Comparison of ENCODE assay signal across 32 mouse cellular contexts in genomic region chr12:25359931-25360330, GRCm38 (mm10).
DNase-seq lines count a peak whose midpoint lies in the region; ATAC-seq lines count a peak whose summit lies in the region.
"Had no signal": no experiment of that assay in that cellular context is flagged by ENCODE, and none has a peak within 500 bp of the region (broad histone marks: within the 10 kb centered on the region; RNA-seq: fewer than 3 reads in every experiment).

No protein-coding gene starts in this region.

- H3K9ac ChIP-seq in forebrain, embryonic 16.5 days (replicated peaks; ENCODE audit: low read depth, low read length), result no peak overlapping the region
- H3K9ac ChIP-seq: embryonic facial prominence, embryonic 13.5 days; forebrain, embryonic 12.5 days; heart, embryonic 13.5 days; hindbrain, embryonic 15.5 days; intestine, embryonic 15.5 days; limb, embryonic 15.5 days; liver, embryonic 13.5 days; midbrain, embryonic 15.5 days; neural tube, embryonic 13.5 days had no signal

- H3K9me3 ChIP-seq in forebrain, embryonic 16.5 days (ENCODE audit: control insufficient read depth, low read length), result no peaks in the 10 kb centered on the region
- H3K9me3 ChIP-seq: embryonic facial prominence, embryonic 13.5 days; forebrain, embryonic 12.5 days; heart, embryonic 13.5 days; hindbrain, embryonic 10.5 days; hindbrain, embryonic 15.5 days; intestine, embryonic 15.5 days; limb, embryonic 10.5 days; limb, embryonic 15.5 days; liver, embryonic 13.5 days; midbrain, embryonic 15.5 days; neural tube, embryonic 13.5 days had no signal

- H3K4me1 ChIP-seq in forebrain, embryonic 16.5 days (replicated peaks; ENCODE audit: control insufficient read depth, insufficient read depth, low read length), result no peaks in the 10 kb centered on the region
- H3K4me1 ChIP-seq: embryonic facial prominence, embryonic 13.5 days; forebrain, embryonic 12.5 days; heart, embryonic 13.5 days; hindbrain, embryonic 10.5 days; hindbrain, embryonic 15.5 days; intestine, embryonic 15.5 days; limb, embryonic 10.5 days; limb, embryonic 15.5 days; liver, embryonic 13.5 days; midbrain, embryonic 15.5 days; neural tube, embryonic 13.5 days had no signal

- H3K27me3 ChIP-seq in forebrain, embryonic 16.5 days (replicated peaks; ENCODE audit: control insufficient read depth, insufficient read depth, low read length), result no peaks in the 10 kb centered on the region
- H3K27me3 ChIP-seq: CH12.LX; embryonic facial prominence, embryonic 13.5 days; forebrain, embryonic 12.5 days; heart, embryonic 13.5 days; hindbrain, embryonic 15.5 days; intestine, embryonic 15.5 days; limb, embryonic 15.5 days; liver, embryonic 13.5 days; midbrain, embryonic 15.5 days; neural tube, embryonic 13.5 days had no signal

- no peaks in the 10 kb centered on the region for H3K36me3 ChIP-seq in forebrain, embryonic 16.5 days (ENCODE audit: control insufficient read depth, insufficient read depth)
- H3K36me3 ChIP-seq: embryonic facial prominence, embryonic 13.5 days; forebrain, embryonic 12.5 days; heart, embryonic 13.5 days; hindbrain, embryonic 10.5 days; hindbrain, embryonic 15.5 days; intestine, embryonic 15.5 days; limb, embryonic 10.5 days; limb, embryonic 15.5 days; liver, embryonic 13.5 days; midbrain, embryonic 15.5 days; neural tube, embryonic 13.5 days had no signal

- no peak overlapping the region for H3K4me2 ChIP-seq in forebrain, embryonic 16.5 days (ENCODE audit: low read length)
- H3K4me2 ChIP-seq: embryonic facial prominence, embryonic 13.5 days; forebrain, embryonic 12.5 days; heart, embryonic 13.5 days; hindbrain, embryonic 15.5 days; intestine, embryonic 15.5 days; limb, embryonic 15.5 days; liver, embryonic 13.5 days; midbrain, embryonic 15.5 days; neural tube, embryonic 13.5 days had no signal

- 93% methylated on average over 5 of the region's 5 CpGs for WGBS in forebrain, embryonic 16.5 days

- ATAC-seq in megakaryocyte, adult 5-6 weeks (ENCODE audit: poor library complexity, severe bottlenecking), result peak; percentile 56; the same call in 1 of the 2 replicates
- no peak for ATAC-seq in forebrain, embryonic 16.5 days
- ATAC-seq in erythroblast, adult 5-6 weeks (replicated peaks; ENCODE audit: low FRiP score, poor library complexity, severe bottlenecking), result no peak
- ATAC-seq: intestine, embryonic 15.5 days; lung, postnatal 0 days; midbrain, embryonic 15.5 days had no signal

- no peak overlapping the region for H3K27ac ChIP-seq in forebrain, embryonic 16.5 days (ENCODE audit: low read length)
- H3K27ac ChIP-seq: embryonic facial prominence, embryonic 13.5 days; forebrain, embryonic 12.5 days; heart, adult 2 months; heart, embryonic 13.5 days; hindbrain, embryonic 10.5 days; hindbrain, embryonic 15.5 days; intestine, embryonic 15.5 days; kidney, postnatal 0 days; limb, embryonic 10.5 days; limb, embryonic 15.5 days; liver, embryonic 13.5 days; midbrain, embryonic 15.5 days; neural tube, embryonic 13.5 days had no signal

- no peak overlapping the region for H3K4me3 ChIP-seq in forebrain, embryonic 16.5 days (replicated peaks; ENCODE audit: low read length)
- H3K4me3 ChIP-seq: embryonic facial prominence, embryonic 13.5 days; erythroblast, embryonic 14.5 days; forebrain, embryonic 12.5 days; heart, adult 2 months; heart, embryonic 13.5 days; hindbrain, embryonic 10.5 days; hindbrain, embryonic 15.5 days; intestine, embryonic 15.5 days; limb, embryonic 10.5 days; limb, embryonic 15.5 days; liver, embryonic 13.5 days; midbrain, embryonic 15.5 days; neural tube, embryonic 13.5 days had no signal

- peak; percentile 58 for DNase-seq in CD4-positive, CD25-positive, alpha-beta regulatory T cell, adult 2 months (ENCODE audit: low read depth, low spot score)
- peak; percentile 40 for DNase-seq in Muller cell, postnatal 12 days (ENCODE audit: inconsistent ontology term)
- DNase-seq in thymus, postnatal 25 days, result peak; percentile 21
- DNase-seq in kidney, adult 8-10 months, result no peak
- DNase-seq: adrenal gland, postnatal 25 days; cerebellum, adult 18-20 months; cerebellum, postnatal 10 days; gastrocnemius, postnatal 25 days; heart, adult 2 months; heart, postnatal 14 days; kidney, adult 2 months; layer of hippocampus, postnatal 36 days; liver, embryonic 13.5 days; lung, adult 18-20 months; lung, postnatal 4 days had no signal

Comparison
In these comparisons a context has a peak if more than half of its experiments do, and no peak if none do; other contexts are left out.
1. DNase-seq: peak in CD4-positive, CD25-positive, alpha-beta regulatory T cell, adult 2 months (single experiment), Muller cell, postnatal 12 days (single experiment) and thymus, postnatal 25 days (single experiment); none in kidney, adult 8-10 months (0 of 2).